Mouse (Mus musculus) neural tube, embryonic 13.5 days (tissue): ENCODE results near the gene Fyb. TPM values are rescaled to one million over a fixed set of nuclear protein-coding genes. Genes with fewer than 3 reads are reported as not detected.
A peak's percentile ranks its signal among the peaks of the same experiment; 100 is the strongest.

Source experiments
- ATAC-seq: fragments of 200-750 bp; cut with Nextera tagmentation; 2 replicates; pipeline ENCODE4 v1.8.0; 2017; ENCODE audit warnings: low read depth, mild to moderate bottlenecking, moderate TSS enrichment, moderate library complexity
- H3K27ac ChIP-seq: fragments of 300-500 bp; sonication (generic); replicated peaks from 2 replicates; pipeline ENCODE4 v1.5.1; 2015; ENCODE audit warnings: moderate library complexity, mild to moderate bottlenecking, inconsistent platforms
- H3K27me3 ChIP-seq: fragments of 300-500 bp; sonication (generic); 2 replicates; pipeline ENCODE4 v1.6.1; 2015; ENCODE audit warnings: mild to moderate bottlenecking, inconsistent platforms
- H3K36me3 ChIP-seq: fragments of 300-500 bp; sonication (generic); 2 replicates; pipeline ENCODE4 v1.6.1; 2015; ENCODE audit warnings: mild to moderate bottlenecking, inconsistent platforms
- H3K4me1 ChIP-seq: fragments of 300-500 bp; sonication (generic); replicated peaks from 2 replicates; pipeline ENCODE4 v1.6.1; 2015; ENCODE audit warnings: inconsistent platforms
- H3K4me2 ChIP-seq: fragments of 300-500 bp; sonication (generic); 2 replicates; pipeline ENCODE4 v1.6.1; 2015; ENCODE audit warnings: inconsistent platforms, mild to moderate bottlenecking, moderate library complexity
- H3K4me3 ChIP-seq: fragments of 300-500 bp; sonication (generic); 2 replicates; pipeline ENCODE4 v1.5.1; 2015; ENCODE audit warnings: mild to moderate bottlenecking, inconsistent platforms
- H3K9ac ChIP-seq: fragments of 300-500 bp; sonication (generic); 2 replicates; pipeline ENCODE4 v1.6.1; 2015; ENCODE audit warnings: moderate library complexity, mild to moderate bottlenecking, inconsistent platforms
- H3K9me3 ChIP-seq: fragments of 300-500 bp; sonication (generic); 2 replicates; pipeline ENCODE4 v1.6.1; 2016; ENCODE audit warnings: inconsistent platforms
- WGBS: fragments of 180-500 bp; shearing (Covaris S2); methylation state at CpG from one replicate; pipeline ENCODE4 v1.1.7; 2015; 5-methylcytosine and 5-hydroxymethylcytosine counted together
- polyA plus RNA-seq: library from polyadenylated mRNA; unstranded; fragments of >200 nt; fragmentation: Nextera tagmentation; extraction: Ambion mirVana; gene quantifications from 2 replicates; pipeline ENCODE4 v1.2.1, GENCODE M21; 2015

Gene Fyb
- polyA plus RNA-seq, 1 experiment from 2014 or later = 4.5 TPM

DNA sequence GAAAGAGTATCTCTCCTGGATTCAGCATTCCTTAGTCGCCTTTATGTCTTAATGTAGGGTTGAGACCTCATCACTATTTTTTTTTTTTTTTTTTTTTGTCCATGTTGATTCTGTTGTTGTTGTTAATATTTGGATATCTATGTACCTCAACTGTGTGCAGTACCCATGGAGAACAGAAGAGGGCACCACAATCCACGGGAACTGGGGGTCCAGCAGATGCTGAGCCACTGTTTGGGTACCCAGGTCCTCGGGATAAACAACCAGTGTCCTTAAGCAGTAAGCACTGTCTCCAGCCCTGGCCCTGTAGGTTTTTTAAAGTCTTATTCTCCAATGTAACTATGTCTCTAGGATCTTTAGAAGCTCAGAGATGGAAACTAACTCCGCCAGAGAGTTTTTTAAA lies 43.2 kb downstream of the Fyb start:
- H3K4me1 ChIP-seq = no peaks in the 10 kb centered on the region; the same call in 1 of the 2 replicates
- no peaks in the 10 kb centered on the region for H3K27me3 ChIP-seq
- H3K4me3 ChIP-seq = no peak overlapping the region
- no peak overlapping the region for H3K4me2 ChIP-seq
- no peak overlapping the region for H3K27ac ChIP-seq
- H3K36me3 ChIP-seq = no peaks in the 10 kb centered on the region
- WGBS = 98% methylated on average over 4 of the region's 4 CpGs
- no peak for ATAC-seq
- H3K9ac ChIP-seq = no peak overlapping the region
- no peaks in the 10 kb centered on the region for H3K9me3 ChIP-seq

DNA sequence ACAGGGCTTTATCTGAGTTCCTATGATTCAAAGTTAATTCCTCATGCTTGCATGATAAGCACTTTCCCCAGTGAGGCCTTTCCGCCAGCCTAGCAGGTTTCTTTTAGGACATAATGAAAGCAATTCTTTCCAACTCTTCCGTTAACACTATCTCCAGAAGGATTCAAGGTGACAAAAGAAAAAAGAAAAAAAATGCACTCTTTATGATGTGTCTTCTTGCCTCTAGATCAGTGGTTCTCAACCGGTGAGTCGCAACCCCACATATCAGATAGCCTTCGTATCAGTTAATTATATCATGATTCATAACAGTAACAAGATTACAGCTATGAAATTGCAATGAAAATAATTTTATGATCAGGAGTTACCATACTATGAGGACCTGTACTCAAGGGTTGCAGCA lies 45.3 kb downstream of the Fyb start:
- Histone ChIP-seq H3K4me2 (no peak overlapping the region), H3K4me1 (no peaks in the 10 kb centered on the region; the same call in 1 of the 2 replicates), H3K9me3 (no peaks in the 10 kb centered on the region), H3K36me3 (no peaks in the 10 kb centered on the region), H3K27me3 (no peaks in the 10 kb centered on the region), H3K27ac (no peak overlapping the region), H3K9ac (no peak overlapping the region), H3K4me3 (no peak overlapping the region)
- WGBS = 90% methylated on average over 5 of the region's 5 CpGs
- no peak for ATAC-seq

DNA sequence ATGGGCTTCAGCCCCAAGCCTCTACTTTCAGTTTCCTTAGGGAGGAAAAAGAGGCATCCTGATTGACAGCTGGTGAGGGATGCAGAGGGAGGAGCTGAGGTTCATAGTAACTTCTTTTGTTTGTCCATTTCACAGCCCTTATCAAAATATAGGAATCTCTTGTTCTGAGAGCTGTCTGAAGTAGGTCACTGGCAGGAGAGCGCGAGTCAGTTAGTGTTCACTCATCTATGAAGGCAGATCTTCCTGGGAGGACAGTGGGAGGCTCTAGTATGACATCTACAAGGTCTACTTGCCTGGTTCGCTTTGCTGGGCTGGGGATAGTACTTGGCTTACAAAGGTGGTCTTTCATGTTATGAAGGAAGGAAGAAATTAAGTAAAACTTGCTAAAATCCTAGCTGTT lies 46.0 kb downstream of the Fyb start:
- no peak overlapping the region for H3K9ac ChIP-seq
- 81% methylated on average over 3 of the region's 3 CpGs for WGBS
- no peak overlapping the region for H3K27ac ChIP-seq
- no peaks in the 10 kb centered on the region for H3K36me3 ChIP-seq
- ATAC-seq = no peak
- no peak overlapping the region for H3K4me3 ChIP-seq
- no peaks in the 10 kb centered on the region for H3K9me3 ChIP-seq
- no peak overlapping the region for H3K4me2 ChIP-seq
- H3K27me3 ChIP-seq = no peaks in the 10 kb centered on the region
- no peaks in the 10 kb centered on the region; the same call in 1 of the 2 replicates for H3K4me1 ChIP-seq

DNA sequence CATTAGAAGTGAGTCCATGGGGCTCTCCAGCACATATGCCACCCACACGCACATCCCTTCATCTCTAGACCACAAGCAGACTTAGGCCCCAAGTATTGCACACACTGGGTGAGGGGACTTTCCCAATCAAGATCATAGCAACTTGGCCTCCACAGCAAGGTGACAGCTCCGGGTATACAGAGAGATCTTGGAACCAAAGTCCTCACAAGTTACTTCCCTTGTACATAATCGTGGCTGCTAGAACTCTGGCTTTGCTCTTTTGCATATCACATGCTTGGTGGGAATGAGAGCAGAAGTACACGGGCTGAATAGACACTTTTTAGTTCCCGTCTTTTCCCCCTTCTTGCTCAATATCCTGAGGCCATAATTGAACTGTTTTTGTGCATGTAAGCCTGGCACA lies 46.4 kb downstream of the Fyb start:
- Histone ChIP-seq H3K36me3 (no peaks in the 10 kb centered on the region), H3K27ac (no peak overlapping the region), H3K4me1 (no peaks in the 10 kb centered on the region; the same call in 1 of the 2 replicates), H3K4me3 (no peak overlapping the region), H3K9ac (no peak overlapping the region), H3K27me3 (no peaks in the 10 kb centered on the region), H3K4me2 (no peak overlapping the region), H3K9me3 (no peaks in the 10 kb centered on the region)
- WGBS = 70% methylated on average over 5 of the region's 5 CpGs
- ATAC-seq = no peak

DNA sequence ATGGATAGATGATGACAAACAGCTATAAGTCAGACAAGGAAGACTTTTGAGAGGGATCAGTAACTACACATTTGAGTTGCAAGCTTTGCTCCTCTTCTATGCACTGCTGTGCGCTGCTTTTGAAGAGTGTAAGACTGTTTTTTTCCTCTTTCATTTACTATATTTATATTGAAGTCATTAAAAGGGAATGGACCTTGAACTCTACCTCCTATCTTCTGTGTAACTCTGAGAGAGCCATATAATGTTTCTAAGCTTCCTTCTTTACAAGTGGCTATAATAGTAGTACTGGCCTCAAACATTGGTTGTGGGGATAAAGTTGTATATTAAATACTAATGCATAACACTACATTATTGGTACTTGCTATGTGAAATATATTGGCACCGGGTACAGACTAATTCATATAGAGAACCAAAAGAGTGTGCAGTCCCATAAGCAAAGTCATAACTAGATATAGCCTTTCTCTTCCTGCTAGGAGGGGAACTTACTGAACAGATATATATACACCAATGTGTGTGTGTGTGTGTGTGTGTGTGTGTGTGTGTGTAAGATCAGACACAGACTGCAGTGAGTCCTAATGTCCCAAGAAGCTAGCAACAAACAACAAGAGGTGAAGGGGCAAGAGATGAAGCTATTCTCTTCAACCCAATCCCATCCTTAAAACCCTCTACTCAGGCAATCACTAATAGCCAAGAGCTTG lies 47.7 kb downstream of the Fyb start:
- no peak overlapping the region for H3K27ac ChIP-seq
- H3K27me3 ChIP-seq = no peaks in the 10 kb centered on the region
- H3K9ac ChIP-seq = no peak overlapping the region
- H3K4me2 ChIP-seq = no peak overlapping the region
- 0 out of 2 replicates have a peak, but pooled peaks have one; percentile 15 for ATAC-seq
- 90% methylated on average over 2 of the region's 2 CpGs for WGBS
- H3K9me3 ChIP-seq = no peaks in the 10 kb centered on the region
- H3K4me1 ChIP-seq = no peaks in the 10 kb centered on the region
- H3K36me3 ChIP-seq = no peaks in the 10 kb centered on the region
- no peak overlapping the region for H3K4me3 ChIP-seq

DNA sequence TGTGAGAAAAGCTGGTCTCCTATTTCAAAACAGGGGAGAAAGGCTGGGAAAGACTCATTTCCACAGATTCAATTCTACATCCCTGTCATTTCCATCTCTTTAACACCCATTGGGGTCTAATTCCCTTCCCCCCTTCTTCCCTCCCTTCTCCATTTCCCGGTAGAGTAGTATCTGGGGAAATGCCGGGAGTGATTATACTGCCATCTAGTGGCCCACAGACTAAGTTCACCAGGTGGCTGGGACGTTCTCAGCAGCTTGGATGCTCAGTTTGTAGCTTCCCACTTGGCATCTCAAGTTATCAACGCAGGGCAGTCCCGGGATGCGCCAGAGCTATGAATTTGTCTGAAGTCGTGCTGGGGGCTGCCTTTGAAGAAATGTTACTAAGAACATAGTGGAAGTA lies 48.2 kb downstream of the Fyb start:
- 11% methylated on average over 7 of the region's 7 CpGs for WGBS
- no peak overlapping the region for H3K4me3 ChIP-seq
- no peaks in the 10 kb centered on the region for H3K4me1 ChIP-seq
- H3K9me3 ChIP-seq = no peaks in the 10 kb centered on the region
- ATAC-seq = peak; percentile 89
- H3K9ac ChIP-seq = no peak overlapping the region
- H3K27ac ChIP-seq = no peak overlapping the region
- H3K4me2 ChIP-seq = no peak overlapping the region
- no peaks in the 10 kb centered on the region for H3K36me3 ChIP-seq
- no peaks in the 10 kb centered on the region for H3K27me3 ChIP-seq

DNA sequence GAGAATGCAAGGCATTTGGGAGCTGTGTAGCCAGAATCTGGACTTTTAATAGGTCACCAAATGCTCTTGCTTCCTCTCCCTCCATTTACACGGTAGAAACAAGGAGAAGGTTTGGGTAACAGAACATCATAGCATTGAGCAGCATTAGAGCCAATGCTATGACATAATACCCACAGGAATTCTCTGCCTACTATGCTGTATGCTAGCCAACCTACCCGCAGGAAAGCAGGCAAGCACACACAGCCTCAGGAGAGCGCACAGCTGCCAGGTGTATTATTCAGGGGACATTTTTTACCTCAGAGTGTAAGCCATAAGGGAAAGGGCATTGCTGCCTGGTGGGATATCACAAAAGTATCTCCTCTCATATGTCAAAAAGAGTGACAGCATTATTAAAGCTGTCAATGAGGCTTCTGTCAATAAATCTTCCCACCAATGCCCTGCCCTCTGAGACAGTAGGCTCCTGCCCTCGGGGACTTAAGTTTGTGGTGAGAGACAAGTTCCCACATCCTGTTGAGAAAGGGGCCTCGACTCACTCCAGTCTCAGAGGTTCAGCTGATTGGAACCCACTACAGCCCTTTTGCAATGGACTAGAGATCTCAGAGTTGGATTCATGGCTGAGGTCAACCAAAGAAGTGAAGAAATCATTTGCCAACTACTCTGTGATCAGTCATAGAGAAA lies 51.8 kb downstream of the Fyb start:
- Histone ChIP-seq H3K4me1 (no peaks in the 10 kb centered on the region), H3K4me2 (no peak overlapping the region), H3K27me3 (no peaks in the 10 kb centered on the region), H3K4me3 (no peak overlapping the region), H3K9ac (no peak overlapping the region), H3K9me3 (no peaks in the 10 kb centered on the region), H3K27ac (no peak overlapping the region), H3K36me3 (no peaks in the 10 kb centered on the region)
- 64% methylated on average over 5 of the region's 5 CpGs for WGBS
- no peak for ATAC-seq

DNA sequence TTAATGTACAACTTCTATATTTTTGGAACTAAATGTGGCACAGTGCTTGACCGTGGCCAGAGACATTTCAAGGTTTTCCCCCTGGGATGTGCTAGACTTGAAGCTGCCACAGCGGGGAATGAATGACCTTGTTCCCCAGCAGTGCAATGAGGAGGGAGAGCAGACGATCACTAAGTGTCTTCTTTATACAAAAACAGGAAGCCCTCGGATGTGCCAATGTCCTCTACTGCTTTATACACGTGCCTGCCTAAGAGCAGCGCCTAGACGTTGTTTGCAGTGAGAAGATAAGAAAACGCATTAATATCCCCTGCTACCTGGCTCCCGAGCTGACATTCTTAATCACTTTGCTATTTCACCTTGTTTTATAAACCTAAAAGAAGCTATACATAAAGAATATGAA lies 55.3 kb downstream of the Fyb start:
- 79% methylated on average over 9 of the region's 9 CpGs for WGBS
- no peak for ATAC-seq
- no peaks in the 10 kb centered on the region for H3K9me3 ChIP-seq

DNA sequence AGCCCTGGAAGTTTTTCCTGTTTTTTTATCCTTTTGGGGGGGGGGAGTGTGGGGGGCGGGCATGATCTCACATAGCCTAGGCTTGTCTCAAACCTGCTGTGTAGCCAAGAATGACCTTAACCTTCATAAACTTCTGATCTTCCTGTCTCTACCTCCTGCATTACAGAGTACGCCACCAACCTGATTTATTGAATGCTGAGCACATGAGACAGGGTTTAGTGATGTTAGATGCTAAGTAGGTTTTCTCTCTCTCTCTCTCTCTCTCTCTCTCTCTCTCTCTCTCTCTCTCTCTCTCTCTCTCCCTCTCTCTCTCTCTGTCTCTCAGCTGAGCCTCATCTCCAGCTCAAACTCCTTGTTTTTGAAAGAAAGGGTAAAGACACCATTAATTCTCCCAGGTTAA lies 56.0 kb downstream of the Fyb start:
- H3K9ac ChIP-seq = no peak overlapping the region
- ATAC-seq = no peak
- no peaks in the 10 kb centered on the region for H3K36me3 ChIP-seq
- 83% methylated on average over 2 of the region's 2 CpGs for WGBS
- no peak overlapping the region for H3K4me2 ChIP-seq
- H3K27me3 ChIP-seq = no peaks in the 10 kb centered on the region
- H3K27ac ChIP-seq = no peak overlapping the region
- no peak overlapping the region for H3K4me3 ChIP-seq
- H3K4me1 ChIP-seq = no peaks in the 10 kb centered on the region
- H3K9me3 ChIP-seq = no peaks in the 10 kb centered on the region

More for the DNA sequence above, 55.3 kb downstream of the Fyb start:
- Histone ChIP-seq H3K27ac (no peak overlapping the region), H3K4me1 (no peaks in the 10 kb centered on the region), H3K4me3 (no peak overlapping the region), H3K36me3 (no peaks in the 10 kb centered on the region), H3K27me3 (no peaks in the 10 kb centered on the region), H3K9ac (no peak overlapping the region), H3K4me2 (no peak overlapping the region)

DNA sequence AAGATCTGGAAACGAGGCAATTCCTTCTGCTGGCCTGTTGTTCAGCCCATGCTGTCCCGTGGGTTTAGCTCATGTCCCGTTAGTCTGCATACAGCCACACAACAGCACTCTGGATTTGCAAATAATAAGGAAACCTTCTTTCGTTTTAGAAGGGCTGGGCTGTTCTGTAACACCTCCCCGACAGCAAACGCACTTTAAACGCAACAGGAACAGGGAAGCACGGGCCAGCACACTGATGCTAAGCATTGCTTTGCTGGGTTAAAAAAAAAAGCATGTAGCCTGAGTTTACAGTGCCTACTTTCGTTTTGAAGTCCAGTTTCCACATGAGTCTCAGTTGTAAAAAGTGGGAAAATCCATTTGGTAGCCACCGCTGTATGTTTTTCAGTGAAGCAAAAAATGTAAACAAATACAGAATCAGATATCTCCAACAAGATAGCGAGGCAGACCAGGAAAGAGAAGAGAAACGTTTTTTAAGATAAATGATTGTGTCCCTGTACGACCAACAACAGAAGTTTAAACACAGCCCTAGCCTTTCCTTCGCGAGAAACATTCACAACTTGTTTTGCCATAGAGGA lies 56.6 kb downstream of the Fyb start:
- no peak for ATAC-seq
- Histone ChIP-seq H3K27me3 (no peaks in the 10 kb centered on the region), H3K9ac (no peak overlapping the region), H3K36me3 (no peaks in the 10 kb centered on the region), H3K27ac (no peak overlapping the region), H3K9me3 (no peaks in the 10 kb centered on the region), H3K4me2 (no peak overlapping the region), H3K4me3 (no peak overlapping the region), H3K4me1 (no peaks in the 10 kb centered on the region)
- WGBS = 85% methylated on average over 15 of the region's 15 CpGs

DNA sequence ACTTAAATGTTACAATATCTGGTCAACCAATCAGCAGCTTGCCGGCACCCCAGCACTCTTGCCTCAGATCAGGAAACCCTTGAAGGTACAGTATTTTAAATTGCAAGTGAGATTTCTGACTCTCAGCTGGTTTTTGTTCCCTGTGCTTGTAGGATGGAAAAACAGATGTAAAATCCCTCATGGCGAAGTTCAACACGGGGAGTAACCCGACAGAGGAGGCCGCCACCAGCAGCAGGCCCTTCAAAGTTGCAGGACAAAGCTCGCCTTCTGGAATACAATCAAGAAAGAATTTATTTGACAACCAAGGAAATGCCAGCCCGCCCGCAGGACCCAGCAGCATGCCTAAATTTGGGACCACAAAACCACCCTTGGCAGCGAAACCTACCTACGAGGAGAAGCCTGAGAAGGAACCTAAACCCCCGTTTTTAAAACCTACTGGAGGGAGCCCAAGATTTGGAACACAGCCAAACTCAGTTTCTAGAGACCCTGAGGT lies 57.2 kb downstream of the Fyb start:
- Histone ChIP-seq H3K4me1 (no peaks in the 10 kb centered on the region), H3K4me3 (no peak overlapping the region), H3K36me3 (no peaks in the 10 kb centered on the region), H3K27me3 (no peaks in the 10 kb centered on the region), H3K9me3 (no peaks in the 10 kb centered on the region), H3K4me2 (no peak overlapping the region), H3K9ac (no peak overlapping the region), H3K27ac (no peak overlapping the region)
- WGBS = 78% methylated on average over 11 of the region's 11 CpGs
- no peak for ATAC-seq

DNA sequence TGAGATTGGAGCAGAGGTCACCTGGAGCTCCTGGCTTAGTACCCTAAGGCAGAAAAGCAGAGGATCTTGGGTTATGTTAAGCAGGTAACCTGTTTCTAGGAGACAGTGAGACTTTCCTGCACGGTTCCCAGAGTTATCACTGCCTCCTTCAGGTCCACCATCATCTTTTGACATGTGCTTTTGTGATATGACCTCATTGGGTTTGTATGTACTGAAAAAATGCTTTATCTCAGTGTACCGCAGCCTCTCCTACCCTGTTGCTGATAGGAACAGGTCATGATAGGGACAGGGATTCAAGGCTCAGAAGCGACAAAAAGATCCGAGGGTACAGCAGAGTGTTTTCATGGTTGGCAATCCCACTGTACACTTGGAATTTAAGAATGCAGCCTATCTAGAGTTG lies 62.0 kb downstream of the Fyb start:
- H3K4me1 ChIP-seq = no peaks in the 10 kb centered on the region
- no peak overlapping the region for H3K27ac ChIP-seq
- WGBS = 87% methylated on average over 4 of the region's 4 CpGs
- no peak overlapping the region for H3K9ac ChIP-seq
- H3K4me2 ChIP-seq = no peak overlapping the region
- H3K36me3 ChIP-seq = no peaks in the 10 kb centered on the region
- no peak overlapping the region for H3K4me3 ChIP-seq
- H3K27me3 ChIP-seq = no peaks in the 10 kb centered on the region
- no peaks in the 10 kb centered on the region for H3K9me3 ChIP-seq
- ATAC-seq = no peak
